Mouse (Mus musculus): ENCODE measurements around the gene Camk2d. TPM values are rescaled to one million over a fixed set of nuclear protein-coding genes. Genes with fewer than 3 reads are reported as not detected.

Gene Camk2d
- total and polyA plus RNA-seq, 3 experiments: 66.1 to 80.4 (median 77.3) TPM

DNA sequence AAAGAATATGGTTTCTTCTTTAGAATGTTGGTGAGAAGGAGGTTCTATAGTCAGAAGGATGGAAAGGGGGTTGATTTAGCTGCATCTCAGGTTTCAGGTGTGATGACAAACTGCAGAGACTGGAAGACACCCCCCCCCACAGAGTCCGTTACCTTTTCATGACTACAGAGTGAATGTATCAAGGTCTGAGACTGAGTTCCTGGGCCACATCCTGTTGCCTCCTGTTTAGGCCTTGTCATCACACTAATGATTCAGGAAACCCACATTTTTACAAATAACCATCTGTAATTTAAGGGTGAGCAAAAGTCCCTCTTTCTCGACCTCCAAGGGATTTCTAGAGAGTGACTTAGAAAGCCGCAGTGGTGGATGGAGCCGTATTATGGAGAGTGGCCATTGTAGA, 131.3 kb downstream of the Camk2d start:
- Histone ChIP-seq H3K4me2 (ENCODE audit: insufficient read depth, low read depth, poor library complexity, severe bottlenecking) (no peak overlapping the region), H3K36me3 (replicated peaks in 1 of 2; ENCODE audit: control insufficient read depth in 1 of 2, insufficient read depth in 1 of 2, low read length in 1 of 2) (peaks cover 10 to 53% of the 10 kb centered on the region in 2 experiments), H3K9me3 (replicated peaks; ENCODE audit: low read length) (no peaks in the 10 kb centered on the region), H3K9ac (ENCODE audit: insufficient read depth, low read depth) (no peak overlapping the region), H3K27me3 (replicated peaks) (no peaks in the 10 kb centered on the region), H3K27ac (ENCODE audit: insufficient read depth, low read depth) (no peak overlapping the region), H3K4me1 (ENCODE audit: control insufficient read depth in 1 of 2, insufficient read depth in 2 of 2) (peaks cover 1 to 13% of the 10 kb centered on the region in 2 experiments; a peak in 3 of 4 replicates), H3K79me2 (replicated peaks; ENCODE audit: control insufficient read depth, extremely low read depth, insufficient read depth, poor library complexity, severe bottlenecking) (no peaks in the 10 kb centered on the region; the same call in 1 of the 2 replicates), H3K4me3 (replicated peaks in 1 of 3; ENCODE audit: low read depth in 2 of 3, low read length in 2 of 3, poor library complexity in 1 of 3) (no peak overlapping the region)
- dilution Hi-C loops (cut with MboI; ENCODE audit: extremely low pct_ligation_motif_present, extremely low pct_unique_long_range_greater_than_20kb, low sequenced_read_pairs): no loop called here
- no peak for TF ChIP-seq CTCF (conservative IDR thresholded peaks at IDR 0.05 in 1 of 2, IDR thresholded peaks at IDR 0.05 in 1 of 2; ENCODE audit: low read depth in 2 of 2, low read length in 2 of 2)
- TF ChIP-seq TBP (conservative IDR thresholded peaks at IDR 0.05; ENCODE audit: low read depth, low read length): no peak
- TF ChIP-seq POLR2A (IDR thresholded peaks at IDR 0.05; ENCODE audit: low read depth, low read length): no peak
- no peak for TF ChIP-seq MAX (IDR thresholded peaks at IDR 0.05; ENCODE audit: low read length)
- no peak for TF ChIP-seq USF1 (IDR thresholded peaks at IDR 0.05; ENCODE audit: low read depth, low read length)
- no peak for TF ChIP-seq MXI1 (IDR thresholded peaks at IDR 0.05; ENCODE audit: low read depth, low read length)
- no peak for TF ChIP-seq TCF12 (IDR thresholded peaks at IDR 0.05; ENCODE audit: low read depth, low read length)
- no peak for TF ChIP-seq ETS1 (conservative IDR thresholded peaks at IDR 0.05; ENCODE audit: low read depth, low read length)
- no peak for TF ChIP-seq CHD2 (IDR thresholded peaks at IDR 0.05; ENCODE audit: low read length)
- no peak for TF ChIP-seq ZNF384 (IDR thresholded peaks at IDR 0.05; ENCODE audit: low read depth, low read length)
- no peak for TF ChIP-seq GABPA (IDR thresholded peaks at IDR 0.05; ENCODE audit: insufficient replicate concordance, low read depth, low read length)
- in situ Hi-C loops (cut with MboI; ENCODE audit: low pct_ligation_motif_present, low pct_unique_long_range_greater_than_20kb, low sequenced_read_pairs): no loop called here
- no peak for DNase-seq (ENCODE audit: extremely low read depth)

DNA sequence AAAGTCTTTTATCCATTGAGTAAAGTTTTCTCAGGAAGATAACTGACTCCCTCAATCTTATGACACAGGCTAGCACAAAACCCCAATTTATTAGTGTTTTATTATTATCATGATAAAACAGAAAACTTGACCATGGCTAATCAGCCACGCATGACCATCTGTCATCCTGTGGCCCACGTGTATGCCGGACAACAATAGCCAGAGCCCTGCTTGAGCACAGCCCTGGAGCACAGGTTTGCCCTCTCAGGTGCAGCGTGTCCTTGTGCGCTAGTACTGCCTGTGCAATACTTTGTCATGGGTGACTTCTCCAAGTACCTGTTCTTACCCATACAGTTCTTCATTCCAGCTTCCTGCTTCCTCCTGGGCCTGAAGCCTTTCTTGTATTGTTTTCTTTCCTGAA, 134.3 kb downstream of the Camk2d start:
- H3K4me2 ChIP-seq (ENCODE audit: insufficient read depth, low read depth, poor library complexity, severe bottlenecking): no peak overlapping the region
- dilution Hi-C loops (cut with MboI; ENCODE audit: extremely low pct_ligation_motif_present, extremely low pct_unique_long_range_greater_than_20kb, low sequenced_read_pairs) (no loop called here), in situ Hi-C loops (cut with MboI; ENCODE audit: low pct_ligation_motif_present, low pct_unique_long_range_greater_than_20kb, low sequenced_read_pairs) (no loop called here)
- H3K9ac ChIP-seq (ENCODE audit: insufficient read depth, low read depth): no peak overlapping the region
- H3K9me3 ChIP-seq (replicated peaks; ENCODE audit: low read length): no peaks in the 10 kb centered on the region
- H3K4me1 ChIP-seq (ENCODE audit: control insufficient read depth in 1 of 2, insufficient read depth in 2 of 2): peaks cover 3 to 19% of the 10 kb centered on the region in 2 experiments; a peak in 3 of 4 replicates
- no peaks in the 10 kb centered on the region for H3K79me2 ChIP-seq (replicated peaks; ENCODE audit: control insufficient read depth, extremely low read depth, insufficient read depth, poor library complexity, severe bottlenecking)
- TF ChIP-seq CHD1 (IDR thresholded peaks at IDR 0.05; ENCODE audit: low read depth, low read length) (no peak), EP300 (IDR thresholded peaks at IDR 0.05; ENCODE audit: low read length) (no peak), ELF1 (IDR thresholded peaks at IDR 0.05; ENCODE audit: low read depth, low read length) (no peak), USF1 (IDR thresholded peaks at IDR 0.05; ENCODE audit: low read depth, low read length) (no peak), IRF4 (IDR thresholded peaks at IDR 0.05; ENCODE audit: low read depth, low read length) (no peak), RCOR1 (conservative IDR thresholded peaks at IDR 0.05; ENCODE audit: low read depth, low read length) (no peak), ZKSCAN1 (IDR thresholded peaks at IDR 0.05; ENCODE audit: borderline replicate concordance, low read depth, low read length) (no peak), MAZ (IDR thresholded peaks at IDR 0.05; ENCODE audit: low read depth, low read length) (no peak), CTCF (conservative IDR thresholded peaks at IDR 0.05 in 1 of 2, IDR thresholded peaks at IDR 0.05 in 1 of 2; ENCODE audit: low read depth in 2 of 2, low read length in 2 of 2) (no peak), RAD21 (IDR thresholded peaks at IDR 0.05; ENCODE audit: low read depth, low read length) (no peak)
- H3K36me3 ChIP-seq (replicated peaks in 1 of 2; ENCODE audit: control insufficient read depth in 1 of 2, insufficient read depth in 1 of 2, low read length in 1 of 2): peaks cover 12 to 58% of the 10 kb centered on the region in 2 experiments
- no peak for DNase-seq (ENCODE audit: extremely low read depth)
- no peak overlapping the region for H3K4me3 ChIP-seq (replicated peaks in 1 of 3; ENCODE audit: low read depth in 2 of 3, low read length in 2 of 3, poor library complexity in 1 of 3)
- no peak overlapping the region for H3K27ac ChIP-seq (ENCODE audit: insufficient read depth, low read depth)
- no peaks in the 10 kb centered on the region for H3K27me3 ChIP-seq (replicated peaks)

Data from CH12.LX (cell line).